Mouse (Mus musculus) cerebellum, postnatal 36 days (tissue): ENCODE measurements around the gene 1520401A03Rik.
A peak's percentile ranks its signal among the peaks of the same experiment; 100 is the strongest.

Experiments used
- DNase-seq, 2 experiments: peaks; one replicate each; pipeline ENCODE4 v3.0.0; 2021 to 2022; ENCODE audit warnings: mixed read lengths in 2 of 2

Gene 1520401A03Rik

DNA sequence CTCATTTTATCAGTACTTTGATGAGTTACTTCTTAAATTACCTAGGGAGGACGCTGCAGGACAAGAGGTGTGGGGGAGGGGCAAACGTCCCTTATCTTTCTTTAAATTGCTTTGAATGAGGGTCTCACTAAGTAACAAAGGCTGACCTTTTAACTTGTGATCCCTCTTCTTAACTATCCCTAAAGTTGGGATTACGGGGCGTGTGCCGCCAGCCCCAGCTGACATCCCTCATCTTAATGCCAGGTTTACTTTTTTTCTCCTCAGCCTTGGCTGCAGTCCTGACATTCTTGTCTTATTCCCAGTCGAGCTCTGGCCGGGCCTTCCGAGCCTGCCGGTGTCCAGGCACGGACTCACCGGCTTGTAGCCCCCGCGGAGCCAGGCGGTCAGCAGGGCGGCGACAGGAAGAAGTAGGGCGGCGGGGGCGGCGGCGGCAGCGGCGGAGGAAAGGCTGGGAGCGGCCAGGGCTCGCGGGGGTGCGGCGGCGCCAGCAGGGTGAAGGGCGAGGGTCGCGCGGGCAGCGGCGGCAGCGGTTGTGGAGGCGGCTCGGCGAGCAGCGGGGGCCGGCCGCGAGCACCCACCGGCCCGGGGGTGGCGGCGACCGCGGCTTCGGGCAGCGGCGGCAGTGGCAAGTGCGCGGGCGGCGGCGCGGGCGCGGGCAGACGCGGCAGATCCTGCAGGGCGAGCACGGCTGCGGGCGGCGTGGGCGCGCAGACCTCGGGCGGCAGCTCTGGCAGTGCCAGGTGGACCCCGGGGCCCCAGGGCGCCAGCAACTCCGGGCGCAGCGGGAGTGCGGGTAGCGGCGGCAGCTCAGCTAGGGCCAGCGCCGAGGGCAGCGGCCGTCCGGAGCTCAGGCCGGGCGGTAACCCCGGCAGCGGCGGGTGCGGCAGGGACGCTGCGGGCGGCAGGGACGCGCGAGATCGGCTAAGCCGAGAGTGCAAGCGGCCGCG, 23.2 kb downstream of the 1520401A03Rik start:
- peak; percentile 58 to 69 for DNase-seq

GRCm38 (mm10) chr17:23695801-23696200, 26.8 kb downstream of the 1520401A03Rik start:
- DNase-seq = no peak

DNA sequence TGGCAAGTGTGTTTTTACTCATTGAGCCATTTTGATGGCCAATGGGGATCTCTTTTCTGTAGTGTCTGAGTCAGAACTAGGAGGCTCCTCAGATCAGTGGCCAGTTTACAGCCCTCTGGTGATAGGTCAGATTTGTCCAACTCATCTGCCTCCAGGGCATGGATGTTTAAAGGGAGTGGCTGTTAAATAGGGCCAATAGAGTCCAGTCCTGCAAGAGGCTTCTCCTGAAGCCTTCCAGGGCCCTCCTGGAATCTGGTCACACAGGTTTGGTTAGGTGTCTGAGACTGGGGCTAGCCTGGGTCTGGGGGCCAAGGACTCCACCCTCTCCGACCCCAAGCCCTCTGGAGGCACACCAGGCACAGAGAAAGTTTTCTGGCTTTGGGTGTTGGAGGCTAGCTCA, 28.1 kb downstream of the 1520401A03Rik start:
- no peak for DNase-seq

- DNase-seq = no peak
Measured at GRCm38 (mm10) chr17:23683856-23684672, 38.5 kb downstream of the 1520401A03Rik start, which contains the start of gene Cldn9. Cldn9 (minus strand) TSS chr17:23684026.

DNA sequence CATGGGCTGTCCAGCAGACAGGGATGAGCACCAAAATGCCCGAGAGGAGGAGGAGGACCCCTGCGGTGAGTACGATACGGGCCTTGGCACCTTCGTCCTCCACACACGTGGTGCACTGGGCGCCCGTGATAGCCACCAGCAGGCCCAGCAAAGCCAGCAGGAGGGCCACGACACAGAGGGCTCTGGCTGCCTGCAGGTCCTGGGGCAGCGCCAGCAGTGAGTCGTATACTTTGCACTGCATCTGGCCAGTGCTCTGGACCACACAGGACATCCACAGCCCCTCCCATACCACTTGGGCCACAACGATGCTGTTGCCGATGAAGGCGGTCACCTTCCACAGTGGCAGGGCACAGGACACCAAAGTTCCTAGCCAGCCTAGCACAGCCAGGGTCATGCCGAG, 39.4 kb downstream of the 1520401A03Rik start:
- no peak for DNase-seq

- no peak for DNase-seq
Measured at GRCm38 (mm10) chr17:23682530-23682929, 40.1 kb downstream of the 1520401A03Rik start.

GRCm38 (mm10) chr17:23682092-23682491, 40.5 kb downstream of the 1520401A03Rik start:
- DNase-seq = no peak

DNA sequence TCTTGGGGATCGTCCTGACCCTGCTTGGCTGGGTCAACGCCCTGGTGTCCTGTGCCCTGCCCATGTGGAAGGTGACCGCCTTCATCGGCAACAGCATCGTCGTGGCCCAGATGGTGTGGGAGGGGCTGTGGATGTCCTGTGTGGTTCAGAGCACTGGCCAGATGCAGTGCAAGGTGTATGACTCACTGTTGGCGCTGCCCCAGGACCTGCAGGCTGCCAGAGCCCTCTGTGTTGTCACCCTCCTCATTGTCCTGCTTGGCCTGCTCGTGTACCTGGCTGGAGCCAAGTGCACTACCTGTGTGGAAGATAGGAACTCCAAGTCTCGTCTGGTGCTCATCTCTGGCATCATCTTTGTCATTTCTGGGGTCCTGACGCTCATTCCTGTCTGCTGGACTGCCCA, 41.5 kb downstream of the 1520401A03Rik start:
- DNase-seq = no peak

DNA sequence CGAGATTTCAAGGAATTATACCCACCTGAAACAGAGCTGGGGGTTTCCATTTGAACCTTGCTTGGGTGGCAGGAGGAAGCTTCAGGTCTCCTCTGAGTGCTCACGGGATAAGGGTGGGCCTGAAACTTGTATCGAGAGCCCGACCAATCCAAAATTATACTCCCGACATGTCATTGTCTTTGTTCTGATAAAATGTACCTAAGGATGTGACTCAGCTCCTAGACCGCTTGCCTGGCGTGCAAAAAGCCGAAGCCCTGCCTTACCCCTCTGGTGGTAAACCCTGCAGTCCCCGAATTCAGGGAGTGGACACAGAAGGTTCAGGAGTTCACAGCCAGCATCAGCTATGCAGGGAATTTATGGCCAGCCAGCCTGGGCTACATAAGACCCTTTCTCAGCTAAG, 42.2 kb downstream of the 1520401A03Rik start:
- no peak for DNase-seq

GRCm38 (mm10) chr17:23679127-23679835, 43.3 kb downstream of the 1520401A03Rik start, which contains the start of gene Cldn6:
Cldn6 (plus strand) TSS chr17:23679249.
- DNase-seq = no peak

- peak; percentile 79 to 87 for DNase-seq
Measured at GRCm38 (mm10) chr17:23677236-23677679, 45.3 kb downstream of the 1520401A03Rik start, which contains the start of gene Tnfrsf12a. Tnfrsf12a (minus strand) TSS chr17:23677468.

DNA sequence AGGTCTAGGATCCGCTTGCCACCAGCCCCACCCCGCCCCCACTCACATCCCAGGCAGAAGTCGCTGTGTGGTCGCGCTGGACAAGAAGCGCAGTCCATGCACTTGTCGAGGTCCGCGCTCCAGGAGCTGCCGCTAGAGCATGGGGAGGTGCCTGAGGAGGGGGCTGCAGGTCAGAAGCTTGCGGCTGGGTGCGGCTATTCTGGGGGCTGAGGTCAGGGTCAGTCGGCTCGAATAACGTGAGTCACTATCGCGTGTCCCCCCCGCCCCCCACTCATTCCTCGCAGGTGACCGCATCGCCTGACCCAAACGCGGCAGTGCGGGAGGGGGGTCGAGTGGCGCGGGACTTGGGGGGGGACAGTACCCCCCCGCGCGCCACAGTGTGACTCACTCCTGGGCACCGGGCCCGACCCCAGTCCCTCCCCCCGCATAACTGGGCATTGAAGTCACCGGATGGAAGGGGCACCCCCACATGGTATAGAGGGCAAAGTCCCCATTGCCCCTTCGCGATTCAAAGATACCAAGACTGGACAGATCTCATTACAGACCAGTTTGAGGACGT, 46.0 kb downstream of the 1520401A03Rik start:
- peak; percentile 63 to 73 for DNase-seq

DNA sequence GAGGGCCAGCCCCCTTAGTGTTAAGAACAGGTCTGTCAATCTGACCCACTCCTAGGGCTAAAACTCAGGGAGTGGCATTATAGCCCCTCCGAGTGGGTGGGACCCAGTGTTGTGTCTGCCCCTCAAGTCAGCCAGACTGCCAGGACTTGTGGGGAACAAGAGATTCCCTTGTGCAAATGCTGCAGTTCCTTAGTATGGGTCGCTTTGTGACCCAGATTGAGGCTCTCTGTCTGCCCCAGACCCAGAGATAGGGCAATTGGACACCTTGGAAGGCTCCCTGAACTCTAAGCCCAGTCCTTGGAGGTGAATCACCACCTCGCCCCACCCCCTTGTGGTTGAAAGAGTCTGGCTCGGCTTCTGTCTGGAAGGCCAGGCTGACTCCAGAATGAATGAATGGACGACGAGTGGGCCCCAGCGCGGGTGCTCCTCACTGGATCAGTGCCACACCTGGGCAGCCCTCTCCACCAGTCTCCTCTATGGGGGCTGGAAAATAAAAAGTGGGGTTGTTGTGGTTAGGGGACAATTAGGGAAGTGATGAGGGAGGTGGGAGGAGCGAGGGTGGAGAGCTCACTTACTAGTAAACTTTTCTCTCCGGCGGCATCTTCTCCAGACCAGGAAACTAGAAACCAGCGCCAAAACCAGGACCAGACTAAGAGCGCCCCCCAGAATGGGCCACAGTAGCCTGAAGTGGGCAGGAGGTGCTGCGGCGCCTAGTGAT, 46.9 kb downstream of the 1520401A03Rik start:
- DNase-seq = peak; percentile 48 to 54

DNA sequence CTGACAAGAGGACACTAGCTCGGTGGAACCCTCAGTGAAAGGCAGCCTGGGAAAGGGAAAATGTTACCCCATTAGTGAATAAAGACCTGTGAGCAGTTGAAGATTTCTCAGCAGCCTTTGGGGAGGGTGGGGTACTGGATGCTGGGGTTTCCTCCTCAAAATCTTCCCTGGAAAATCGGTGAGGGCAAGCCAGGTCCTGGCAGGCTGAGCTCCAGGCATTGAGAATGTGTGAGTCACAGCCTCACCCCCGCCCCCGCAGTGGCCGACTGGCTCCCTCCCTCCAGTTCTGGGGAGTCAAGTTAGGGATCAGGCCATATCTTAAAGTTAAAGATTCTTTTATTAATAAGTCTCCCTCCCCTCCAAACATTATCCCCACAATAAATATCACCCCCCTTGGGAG, 47.5 kb downstream of the 1520401A03Rik start:
- peak; percentile 58 to 62 for DNase-seq

- peak; percentile 44 to 54 for DNase-seq
Measured at GRCm38 (mm10) chr17:23674271-23674952, 48.2 kb downstream of the 1520401A03Rik start.

DNA sequence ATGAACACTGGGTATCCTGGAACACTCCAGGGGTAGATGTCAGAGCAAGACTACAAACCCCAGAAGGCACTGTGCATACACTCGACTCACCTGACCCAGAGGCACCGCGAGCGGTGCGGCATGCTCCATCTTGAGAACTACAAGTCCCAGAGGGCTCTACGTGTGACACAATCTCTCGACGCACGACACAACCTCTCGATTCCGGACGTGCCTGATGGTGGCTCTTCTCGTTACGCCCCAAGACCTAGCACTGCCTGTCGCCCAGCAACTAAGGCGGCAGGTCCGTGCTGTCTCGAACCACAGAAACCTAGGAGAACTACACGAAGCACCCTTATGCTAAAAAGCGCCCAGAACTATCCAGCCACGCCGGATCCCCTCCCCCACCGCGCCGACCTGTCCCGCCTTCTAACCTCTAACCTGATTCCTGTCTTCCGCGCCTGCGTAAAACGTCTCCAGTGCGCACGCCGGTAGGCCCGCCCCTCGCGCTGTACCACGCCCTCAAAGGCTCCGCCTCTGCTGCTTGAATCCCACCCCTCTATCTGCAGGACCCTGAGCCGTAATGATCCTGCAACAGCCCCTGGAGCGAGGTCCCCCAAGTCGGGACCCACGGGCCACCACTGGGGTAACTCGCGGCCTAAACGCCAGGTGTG, 49.0 kb downstream of the 1520401A03Rik start, which contains the start of the genes Hcfc1r1 and Thoc6:
Gene Hcfc1r1 (plus strand): TSS at position 173 of the 650 bp plus-strand sequence.
Gene Thoc6 (minus strand): TSS at position 459 of the 650 bp plus-strand sequence.
- peak; percentile 90 to 95 for DNase-seq

DNA sequence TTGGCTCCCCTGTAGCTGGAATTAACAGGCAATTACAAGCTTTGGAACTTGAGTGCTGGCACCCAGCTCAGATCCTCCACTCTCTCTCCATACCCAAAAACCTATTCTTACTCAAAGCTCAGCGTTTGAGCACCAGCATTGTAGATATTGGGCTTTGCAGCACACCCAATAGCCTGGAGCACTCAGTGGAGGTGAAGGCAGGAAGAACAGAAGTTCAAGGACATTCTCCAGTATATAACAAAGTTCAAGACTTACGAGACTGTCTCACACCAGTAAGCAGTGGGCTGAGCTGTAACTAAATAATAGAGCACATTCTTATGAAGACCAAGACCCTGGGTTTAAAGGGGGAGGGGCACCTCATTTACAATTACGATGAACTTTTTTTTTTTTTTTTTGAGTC, 49.8 kb downstream of the 1520401A03Rik start:
- no peak for DNase-seq

DNA sequence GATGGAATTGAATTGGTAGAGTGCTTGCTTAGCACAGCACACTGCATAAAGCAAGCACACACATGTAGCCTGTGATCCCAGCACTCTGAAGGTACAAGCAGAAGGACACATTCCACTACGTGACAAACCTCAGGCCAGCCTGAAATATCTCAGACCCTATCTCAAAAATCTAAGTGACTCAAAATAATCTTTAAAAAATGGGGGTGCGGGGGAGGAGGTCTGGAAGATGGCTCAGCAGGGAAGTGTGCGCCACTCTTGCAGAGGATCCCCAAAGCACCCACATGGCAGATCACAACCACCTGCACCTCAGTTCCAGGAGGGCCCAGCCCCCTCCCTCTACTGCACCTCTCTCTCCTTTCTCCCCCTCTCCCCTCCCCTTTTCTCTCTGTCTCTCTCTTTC, 51.1 kb downstream of the 1520401A03Rik start:
- no peak for DNase-seq

- DNase-seq = no peak
Measured at GRCm38 (mm10) chr17:23670516-23671074, 52.0 kb downstream of the 1520401A03Rik start.

DNA sequence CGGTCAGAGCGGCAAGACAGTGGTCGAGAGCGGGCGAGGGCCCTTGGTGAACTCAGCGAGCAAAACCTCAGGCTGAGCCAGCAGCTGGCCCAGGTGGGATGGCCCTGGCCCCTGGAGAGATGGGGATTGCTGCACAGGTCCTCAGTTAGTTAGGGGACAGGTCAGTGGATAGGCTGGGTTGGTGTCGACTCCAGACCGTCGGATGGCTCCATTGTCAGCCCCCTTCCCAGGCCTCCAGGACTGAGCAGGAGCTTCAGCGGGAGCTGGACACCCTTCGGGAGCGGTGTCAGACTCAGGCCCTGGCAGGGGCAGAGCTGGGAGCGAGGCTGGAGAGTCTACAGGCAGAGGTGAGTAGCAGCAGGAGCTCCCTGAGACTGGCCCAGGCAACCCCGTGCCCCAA, 57.1 kb downstream of the 1520401A03Rik start:
- no peak for DNase-seq
